Mouse (Mus musculus) heart, embryonic 12.5 days (tissue): Measurements from ENCODE around the gene Gm11114. TPM values are rescaled to one million over a fixed set of nuclear protein-coding genes. Genes with fewer than 3 reads are reported as not detected.
A peak's percentile ranks its signal among the peaks of the same experiment; 100 is the strongest.

ENCODE experiments used
- ATAC-seq: fragments of 200-750 bp; cut with Nextera tagmentation; 2 replicates; pipeline ENCODE4 v1.8.0; 2017; ENCODE audit warnings: moderate TSS enrichment, moderate library complexity; ENCODE audit not compliant: insufficient number of reproducible peaks, low FRiP score
- H3K27ac ChIP-seq: fragments of 300-500 bp; sonication (generic); 2 replicates; pipeline ENCODE4 v1.5.1; 2016; ENCODE audit warnings: mild to moderate bottlenecking, moderate library complexity; ENCODE audit not compliant: poor library complexity, severe bottlenecking
- H3K27me3 ChIP-seq: fragments of 300-500 bp; sonication (generic); replicated peaks from 2 replicates; pipeline ENCODE4 v1.6.1; 2016; ENCODE audit warnings: mild to moderate bottlenecking, moderate library complexity
- H3K36me3 ChIP-seq: fragments of 300-500 bp; sonication (generic); 2 replicates; pipeline ENCODE4 v1.6.1; 2016; ENCODE audit warnings: mild to moderate bottlenecking, moderate library complexity
- H3K4me1 ChIP-seq: fragments of 300-500 bp; sonication (generic); replicated peaks from 2 replicates; pipeline ENCODE4 v1.6.1; 2016; ENCODE audit warnings: mild to moderate bottlenecking
- H3K4me2 ChIP-seq: fragments of 300-500 bp; sonication (generic); 2 replicates; pipeline ENCODE4 v1.6.1; 2016; ENCODE audit warnings: mild to moderate bottlenecking, moderate library complexity
- H3K4me3 ChIP-seq: fragments of 300-500 bp; sonication (generic); 2 replicates; pipeline ENCODE4 v1.5.1; 2016; ENCODE audit warnings: mild to moderate bottlenecking
- H3K9ac ChIP-seq: fragments of 300-500 bp; sonication (generic); 2 replicates; pipeline ENCODE4 v1.6.1; 2016; ENCODE audit warnings: mild to moderate bottlenecking, moderate library complexity
- H3K9me3 ChIP-seq: fragments of 300-500 bp; sonication (generic); replicated peaks from 2 replicates; pipeline ENCODE4 v1.6.1; 2016; ENCODE audit warnings: mild to moderate bottlenecking, moderate library complexity
- whole genome bisulfite sequencing: fragments of 180-500 bp; shearing (Covaris S2); methylation state at CpG from one replicate; pipeline ENCODE4 v1.1.7; 2016; 5-methylcytosine and 5-hydroxymethylcytosine counted together
- polyA plus RNA-seq: library from polyadenylated mRNA; unstranded; fragments of >200 nt; fragmentation: Nextera tagmentation; extraction: Ambion mirVana; gene quantifications from 2 replicates; pipeline ENCODE4 v1.2.1, GENCODE M21; 2016

Gm11114 gene
- polyA plus RNA-seq, 1 experiment from 2014 or later, result not detected

DNA sequence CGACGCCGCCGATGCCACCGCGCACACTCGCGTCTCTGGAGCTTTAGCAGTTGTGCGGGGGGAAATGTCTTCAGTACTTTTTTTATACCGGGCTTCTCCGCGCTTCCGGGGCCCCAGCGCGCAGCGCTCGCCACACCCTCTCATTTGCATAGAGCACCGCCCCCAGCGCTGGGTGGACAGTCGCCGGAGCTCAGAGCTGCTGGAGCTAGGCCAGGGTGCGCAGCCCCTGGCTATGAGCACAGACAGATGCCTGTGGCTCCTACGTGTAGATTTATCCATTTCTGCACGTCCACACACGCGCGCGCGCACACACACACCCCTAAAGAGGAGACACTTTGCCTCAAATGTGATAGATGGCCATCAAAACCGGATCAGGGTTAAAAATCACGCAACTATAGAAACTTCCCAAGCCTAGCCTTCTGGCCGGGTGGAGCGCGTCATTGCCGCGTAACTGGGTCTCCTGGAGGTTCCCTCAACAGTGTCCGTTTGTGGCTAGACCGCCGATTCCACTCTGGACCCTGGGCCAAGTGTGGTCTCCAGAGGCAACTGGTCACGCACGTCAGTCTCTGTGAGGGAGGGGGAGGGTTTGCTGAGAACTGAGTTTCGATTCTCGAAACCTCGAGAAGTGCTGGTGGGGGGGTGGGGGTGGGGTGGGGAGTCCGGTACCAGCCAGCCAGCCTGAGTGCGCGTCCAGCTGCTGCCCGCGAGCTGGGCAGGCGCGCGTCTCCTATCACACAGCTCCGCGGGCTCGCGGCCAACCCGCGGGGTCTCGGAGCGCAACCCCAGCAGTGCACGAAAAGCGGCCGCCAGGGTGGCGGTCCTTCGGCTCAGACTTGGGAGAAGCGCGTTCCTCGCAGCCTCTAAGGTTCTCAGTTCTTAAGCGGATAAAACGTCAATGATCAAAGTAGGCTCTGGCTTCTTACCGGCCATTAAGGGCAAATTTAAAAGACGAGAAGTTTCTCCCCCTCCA is 15.0 kb downstream of the Gm11114 start, which contains the start of gene Tent5a:
Tent5a (minus strand) TSS at position 107 of the 970 bp plus-strand sequence.
- Histone ChIP-seq H3K4me1 (no peaks in the 10 kb centered on the region), H3K27ac (peak within 1 kb of the TSS; percentile 79), H3K4me2 (peak within 1 kb of the TSS; percentile 87), H3K36me3 (no peaks in the 10 kb centered on the region), H3K27me3 (no peaks in the 10 kb centered on the region), H3K9me3 (no peaks in the 10 kb centered on the region), H3K9ac (peak within 1 kb of the TSS; percentile 80), H3K4me3 (peak within 1 kb of the TSS; percentile 64)
- WGBS, result under 1% methylated on average over 68 of the region's 72 CpGs
- peak; percentile 91 for ATAC-seq

- WGBS, result 2% methylated on average over 16 of the region's 16 CpGs
- peak overlapping the region; percentile 64 for H3K4me3 ChIP-seq
- H3K4me1 ChIP-seq, result no peaks in the 10 kb centered on the region
- H3K36me3 ChIP-seq, result no peaks in the 10 kb centered on the region
- H3K9ac ChIP-seq, result peak overlapping the region; percentile 80
- ATAC-seq, result peak; percentile 43
- H3K9me3 ChIP-seq, result no peaks in the 10 kb centered on the region
- H3K27ac ChIP-seq, result peak overlapping the region; percentile 79
- no peaks in the 10 kb centered on the region for H3K27me3 ChIP-seq
- H3K4me2 ChIP-seq, result peak overlapping the region; percentile 87
Measured at GRCm38 (mm10) chr9:85328259-85328658, 15.7 kb downstream of the Gm11114 start.

GRCm38 (mm10) chr9:85331521-85331920 is 18.9 kb downstream of the Gm11114 start:
- 83% methylated on average over 2 of the region's 2 CpGs for WGBS

GRCm38 (mm10) chr9:85336046-85336445 is 23.5 kb downstream of the Gm11114 start:
- ATAC-seq, result no peak
- H3K4me1 ChIP-seq, result no peaks in the 10 kb centered on the region
- H3K4me3 ChIP-seq, result no peak overlapping the region
- no peaks in the 10 kb centered on the region for H3K36me3 ChIP-seq
- no peak overlapping the region for H3K27ac ChIP-seq
- no peak overlapping the region for H3K4me2 ChIP-seq
- no peaks in the 10 kb centered on the region for H3K27me3 ChIP-seq
- H3K9me3 ChIP-seq, result no peaks in the 10 kb centered on the region
- no peak overlapping the region for H3K9ac ChIP-seq
- 64% methylated on average over 7 of the region's 7 CpGs for WGBS

More at GRCm38 (mm10) chr9:85331521-85331920, 18.9 kb downstream of the Gm11114 start:
- Histone ChIP-seq H3K36me3 (no peaks in the 10 kb centered on the region), H3K9me3 (no peaks in the 10 kb centered on the region), H3K9ac (no peak overlapping the region), H3K4me3 (no peak overlapping the region), H3K4me1 (no peaks in the 10 kb centered on the region), H3K27me3 (no peaks in the 10 kb centered on the region), H3K27ac (no peak overlapping the region), H3K4me2 (no peak overlapping the region)
- no peak for ATAC-seq

DNA sequence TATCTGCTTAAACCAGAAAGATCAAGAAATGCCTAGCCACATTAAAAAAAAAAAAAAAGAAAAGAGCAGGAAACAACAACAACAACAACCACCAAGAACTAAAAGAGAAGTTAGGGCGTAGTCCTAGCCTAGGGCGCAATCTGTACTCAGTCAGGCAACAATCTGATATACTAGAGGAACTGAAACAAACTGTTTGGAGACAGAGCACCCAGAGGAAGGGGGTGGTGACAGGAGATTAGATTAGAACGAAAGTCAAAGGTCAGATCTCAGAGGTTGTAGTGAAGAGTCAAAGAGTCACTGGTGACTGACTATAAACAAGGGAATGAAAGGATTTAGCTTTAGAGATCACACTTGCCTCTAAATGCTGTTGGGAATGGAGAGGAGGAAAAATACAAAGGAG is 27.7 kb downstream of the Gm11114 start:
- no peak overlapping the region for H3K27ac ChIP-seq
- no peak for ATAC-seq
- H3K4me2 ChIP-seq, result no peak overlapping the region
- no peak overlapping the region for H3K9ac ChIP-seq
- 0 out of 2 replicates have a peak, but pooled peaks cover 3% of the 10 kb centered on the region for H3K4me1 ChIP-seq
- H3K4me3 ChIP-seq, result no peak overlapping the region
- H3K9me3 ChIP-seq, result no peaks in the 10 kb centered on the region
- H3K27me3 ChIP-seq, result no peaks in the 10 kb centered on the region
- WGBS, result 23% methylated on average over 3 of the region's 3 CpGs
- H3K36me3 ChIP-seq, result no peaks in the 10 kb centered on the region

DNA sequence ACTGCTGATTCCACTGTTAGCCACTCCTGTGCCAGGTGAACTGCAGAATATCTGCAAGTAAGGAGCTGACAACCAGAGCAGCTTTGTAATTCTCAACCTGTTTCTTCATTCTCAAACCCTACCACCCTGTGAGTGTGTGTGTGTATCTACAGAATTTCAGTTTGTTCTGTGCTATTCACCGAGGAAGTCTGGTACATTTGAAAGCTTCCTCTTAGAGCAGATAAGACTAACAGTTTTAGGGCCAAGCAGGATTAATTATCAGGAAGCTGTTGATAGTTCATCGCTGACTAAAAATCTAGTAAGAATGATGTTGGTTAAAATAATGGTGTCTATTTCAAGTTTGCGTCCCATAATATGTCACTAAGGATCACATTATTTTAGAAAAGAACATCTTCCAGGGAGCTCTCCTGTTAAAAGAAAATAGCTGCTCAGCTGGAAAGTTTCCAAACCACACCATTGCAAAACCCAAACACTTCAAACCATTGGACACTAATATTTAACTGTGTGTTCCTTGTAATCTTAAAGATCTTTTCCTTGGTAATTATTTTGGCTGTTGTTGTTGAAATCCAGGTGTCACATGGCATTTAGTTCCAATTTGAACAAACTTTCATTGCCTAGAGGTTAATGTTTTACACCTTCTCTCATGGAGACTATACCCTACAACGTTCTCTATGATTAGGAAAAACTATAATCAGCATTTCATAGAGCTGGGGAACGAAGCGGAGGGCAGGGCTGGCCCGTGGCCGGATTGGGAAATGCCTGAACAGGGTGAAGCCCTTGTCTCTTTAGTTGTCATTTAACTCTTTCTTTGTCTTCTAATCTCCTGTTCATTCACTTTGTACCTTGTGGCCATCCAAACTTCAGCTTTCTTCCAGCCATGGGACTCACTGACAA is 30.6 kb downstream of the Gm11114 start:
- H3K9me3 ChIP-seq, result no peaks in the 10 kb centered on the region; the same call in 1 of the 2 replicates
- no peak for ATAC-seq
- no peaks in the 10 kb centered on the region for H3K36me3 ChIP-seq
- 58% methylated on average over 8 of the region's 8 CpGs for WGBS
- H3K27ac ChIP-seq, result no peak overlapping the region
- no peaks in the 10 kb centered on the region for H3K27me3 ChIP-seq
- H3K9ac ChIP-seq, result no peak overlapping the region
- H3K4me1 ChIP-seq, result 0 out of 2 replicates have a peak, but pooled peaks cover 3% of the 10 kb centered on the region
- no peak overlapping the region for H3K4me2 ChIP-seq
- no peak overlapping the region for H3K4me3 ChIP-seq

- Histone ChIP-seq H3K9ac (no peak overlapping the region), H3K27ac (no peak overlapping the region), H3K4me3 (no peak overlapping the region), H3K4me1 (no peaks in the 10 kb centered on the region), H3K9me3 (no peaks in the 10 kb centered on the region; the same call in 1 of the 2 replicates), H3K36me3 (no peaks in the 10 kb centered on the region), H3K27me3 (no peaks in the 10 kb centered on the region), H3K4me2 (no peak overlapping the region)
- ATAC-seq, result no peak
- 77% methylated on average over 10 of the region's 10 CpGs for WGBS
Measured at GRCm38 (mm10) chr9:85347823-85348523, 35.4 kb downstream of the Gm11114 start.

- Histone ChIP-seq H3K9me3 (no peaks in the 10 kb centered on the region), H3K4me2 (no peak overlapping the region), H3K27me3 (no peaks in the 10 kb centered on the region), H3K4me1 (no peaks in the 10 kb centered on the region), H3K4me3 (no peak overlapping the region), H3K9ac (no peak overlapping the region), H3K36me3 (no peaks in the 10 kb centered on the region), H3K27ac (no peak overlapping the region)
- 85% methylated on average over 5 of the region's 5 CpGs for WGBS
- no peak for ATAC-seq
Measured at GRCm38 (mm10) chr9:85355559-85355958, 43.0 kb downstream of the Gm11114 start.

DNA sequence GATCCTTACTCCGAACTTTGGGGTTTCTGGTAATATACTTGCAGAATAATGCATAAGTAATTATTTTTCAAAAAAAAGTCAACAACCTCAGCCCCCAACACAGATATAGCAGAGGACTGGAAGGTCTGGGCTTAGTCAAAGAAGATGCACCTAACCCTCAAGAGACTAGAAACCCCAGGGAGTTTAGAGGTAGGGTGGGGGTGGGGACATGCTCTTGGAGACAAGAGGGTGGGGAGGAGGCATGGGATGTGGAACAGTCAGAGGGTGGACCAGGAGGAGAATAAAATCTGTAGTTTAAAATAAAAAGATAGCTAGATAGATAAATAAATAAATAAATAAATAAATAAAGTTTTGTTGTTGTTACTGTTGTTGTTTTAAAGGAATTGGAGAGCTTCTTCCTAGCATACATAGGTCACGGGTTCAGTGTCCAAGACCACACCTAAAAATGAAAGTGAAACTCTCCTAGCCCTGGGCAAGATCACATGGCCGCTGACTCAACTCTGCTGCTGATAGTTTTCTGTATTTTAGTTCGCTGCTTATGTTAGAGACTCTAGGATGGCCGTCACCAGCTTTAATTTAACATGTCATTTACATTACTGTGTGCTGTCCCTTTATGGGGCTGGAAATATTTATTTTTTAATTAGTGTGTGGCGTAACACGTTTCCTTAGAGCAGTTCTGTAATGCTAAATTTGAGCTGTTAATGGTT is 44.7 kb downstream of the Gm11114 start:
- no peak overlapping the region for H3K9ac ChIP-seq
- H3K4me2 ChIP-seq, result no peak overlapping the region
- H3K36me3 ChIP-seq, result no peaks in the 10 kb centered on the region
- 79% methylated on average over 7 of the region's 7 CpGs for WGBS
- no peak overlapping the region for H3K4me3 ChIP-seq
- H3K27ac ChIP-seq, result no peak overlapping the region
- no peaks in the 10 kb centered on the region for H3K27me3 ChIP-seq
- ATAC-seq, result no peak
- no peaks in the 10 kb centered on the region for H3K4me1 ChIP-seq
- no peaks in the 10 kb centered on the region for H3K9me3 ChIP-seq
